Mouse (Mus musculus) brain, embryonic 14.5 days (tissue): Measurements from ENCODE around the gene Arhgef39. TPM values are rescaled to one million over a fixed set of nuclear protein-coding genes. Genes with fewer than 3 reads are reported as not detected.
A peak's percentile ranks its signal among the peaks of the same experiment; 100 is the strongest.

Experiments used
- DNase-seq: peaks from one replicate; pipeline ENCODE4 v3.0.0-alpha.2; 2011; ENCODE audit warnings: low read depth
- CTCF ChIP-seq: fragments of 200-500 bp; IDR thresholded peaks from 2 replicates; pipeline ENCODE4 v1.5.1; 2012; ENCODE audit warnings: inconsistent platforms, mild to moderate bottlenecking, moderate library complexity, borderline replicate concordance; ENCODE audit not compliant: insufficient read depth, insufficient read length; ENCODE audit errors: extremely low read depth
- POLR2A ChIP-seq: fragments of 200-500 bp; IDR thresholded peaks from 2 replicates; pipeline ENCODE4 v1.6.1; 2012; ENCODE audit warnings: mild to moderate bottlenecking, inconsistent platforms, borderline replicate concordance; ENCODE audit not compliant: poor library complexity, insufficient read depth, insufficient read length, severe bottlenecking; ENCODE audit errors: extremely low read depth
- polyA plus RNA-seq: library from polyadenylated mRNA; depleted of rRNA; stranded (reverse); fragments of >200 nt; gene quantifications from 2 replicates; pipeline ENCODE4 v1.2.3, GENCODE M21; 2012

Arhgef39 gene
- polyA plus RNA-seq, 1 experiment = 19.5 TPM

DNA sequence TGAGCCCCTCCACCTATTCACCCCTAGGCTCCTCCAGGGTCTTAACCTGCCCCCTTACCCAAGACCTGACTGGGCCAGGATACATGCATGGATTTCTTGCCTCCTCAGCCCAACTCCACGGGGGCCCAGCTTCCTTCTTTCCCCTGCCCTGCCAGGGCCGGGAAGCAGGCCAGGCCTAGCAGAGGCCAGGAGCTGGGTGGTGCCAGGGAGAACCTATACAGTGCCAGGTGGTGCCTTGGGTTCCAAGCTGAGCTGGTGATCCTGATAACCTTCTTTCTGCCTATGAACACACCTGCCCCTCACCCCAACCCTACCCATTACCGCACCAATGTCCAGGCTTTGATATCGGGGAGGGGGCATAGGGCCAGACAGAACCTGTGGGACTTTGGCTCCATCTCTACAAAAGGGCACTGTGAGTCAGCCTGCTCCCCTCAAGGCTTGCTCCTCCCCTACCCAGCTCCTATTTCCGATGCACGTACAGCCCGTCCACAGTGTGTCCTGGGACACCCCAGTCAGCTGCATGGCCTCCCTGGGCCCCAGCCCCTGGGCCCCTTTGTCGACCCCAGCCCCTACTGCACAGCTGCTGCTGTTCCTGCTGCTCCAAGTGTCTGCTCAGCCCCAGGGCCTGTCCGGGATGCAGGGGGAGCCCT lies 7.2 kb upstream of the Arhgef39 start, which contains the start of gene Car9:
Gene Car9 (plus strand): TSS at position 431 of the 650 bp plus-strand sequence.
- TF ChIP-seq POLR2A (no peak), CTCF (no peak)
- no peak for DNase-seq

DNA sequence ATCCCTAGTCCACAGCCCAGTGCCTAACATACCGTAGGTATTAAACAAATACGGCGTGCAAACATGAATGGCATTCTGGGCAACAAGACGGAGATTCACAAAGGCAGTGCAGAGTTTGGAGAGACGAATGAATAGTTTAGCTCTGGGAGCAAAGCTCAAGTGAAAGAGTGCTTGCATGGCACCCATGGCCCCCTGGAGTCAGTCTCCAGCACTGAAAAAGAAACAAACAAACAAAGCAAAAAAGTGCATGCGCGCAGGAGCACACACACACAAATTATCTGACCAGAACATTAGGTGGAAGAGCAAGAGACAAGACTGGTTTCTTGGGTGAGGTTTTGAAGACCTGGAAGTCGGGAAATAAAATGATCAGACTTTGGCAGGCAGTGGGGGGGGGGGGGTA lies 6.6 kb upstream of the Arhgef39 start:
- TF ChIP-seq POLR2A (no peak), CTCF (no peak)
- no peak for DNase-seq

DNA sequence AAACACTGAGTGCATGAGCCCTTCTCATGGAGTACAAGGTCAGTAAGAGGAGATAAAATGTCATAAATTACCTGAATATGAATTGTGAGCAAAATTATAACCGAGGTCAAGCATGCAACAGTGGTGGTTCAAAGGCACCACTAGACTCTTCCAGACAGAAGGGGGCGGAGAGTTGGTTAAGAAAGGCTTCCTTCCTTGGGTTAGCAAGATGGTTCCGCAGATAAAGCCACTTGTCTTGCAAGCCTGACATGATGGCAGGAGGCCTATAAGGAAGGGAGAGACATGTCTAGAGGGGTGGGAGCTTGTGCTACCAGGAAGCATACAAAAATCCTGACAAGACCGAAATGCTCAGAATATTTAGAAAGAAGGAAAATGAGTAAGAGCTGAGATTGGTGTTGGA lies 4.8 kb upstream of the Arhgef39 start:
- TF ChIP-seq POLR2A = no peak

DNA sequence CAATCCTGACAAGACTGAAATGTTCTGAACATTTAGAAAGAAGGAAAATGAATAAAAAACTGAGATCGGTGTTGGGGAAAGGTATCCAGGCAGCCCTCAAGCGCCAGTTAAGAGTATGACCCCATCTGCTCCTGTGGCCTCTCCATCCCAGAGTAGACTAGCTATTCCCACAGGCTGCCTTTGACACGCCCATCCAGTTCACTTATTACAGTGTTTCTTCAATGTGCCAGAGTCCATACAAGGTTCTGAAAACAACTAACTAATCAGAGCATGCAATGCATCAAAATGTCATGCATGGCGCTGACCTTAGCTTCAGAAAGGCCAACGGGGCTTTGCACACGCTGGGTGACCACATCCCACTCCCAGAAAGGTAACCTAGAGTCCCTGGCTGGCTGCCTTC lies 4.0 kb upstream of the Arhgef39 start:
- TF ChIP-seq POLR2A (no peak), CTCF (no peak)
- no peak for DNase-seq

More for the DNA sequence above, 4.8 kb upstream of the Arhgef39 start:
- DNase-seq = no peak

DNA sequence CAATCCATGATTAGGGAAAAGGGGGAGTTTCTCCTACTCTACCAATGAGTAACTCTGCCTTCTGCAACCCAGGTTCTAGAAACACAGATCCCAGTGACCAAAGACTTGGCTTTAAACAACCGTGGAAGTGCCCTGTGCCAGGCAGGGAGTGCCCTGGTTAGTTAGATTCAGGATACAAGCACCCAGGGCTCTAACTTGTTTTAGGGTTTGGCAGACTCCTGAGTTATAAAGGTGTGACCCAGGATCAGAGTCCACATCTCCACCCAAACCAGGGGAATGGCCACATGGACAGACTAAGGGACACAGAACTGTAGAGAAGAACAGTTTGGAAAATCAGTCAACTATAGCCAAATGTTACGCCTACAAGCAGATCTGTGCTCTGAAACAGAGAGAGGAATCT lies 3.5 kb upstream of the Arhgef39 start:
- TF ChIP-seq POLR2A (no peak), CTCF (no peak)
- no peak for DNase-seq

DNA sequence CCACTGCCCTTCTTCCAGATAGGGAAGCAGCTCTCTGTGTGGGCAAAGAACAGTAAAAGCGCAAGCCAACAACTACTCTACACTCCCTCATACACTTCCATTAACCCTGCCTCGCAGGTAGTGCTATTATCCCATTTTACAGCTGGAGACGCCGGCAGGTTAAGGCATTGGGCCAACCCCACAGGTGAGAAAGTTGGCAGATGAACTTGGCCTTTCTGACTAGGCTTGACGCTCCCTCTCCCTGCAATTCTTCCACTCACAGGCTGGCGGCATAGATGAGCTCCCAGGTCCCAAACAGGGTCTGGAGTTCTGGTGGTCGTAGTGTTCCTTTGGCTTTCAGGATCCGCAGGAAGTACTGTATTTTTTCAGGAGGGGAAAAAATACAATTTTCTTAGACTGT lies 512 bp downstream of the Arhgef39 start:
- TF ChIP-seq CTCF (peak; percentile 58; the same call in 1 of the 2 replicates), POLR2A (no peak)
- DNase-seq = peak; percentile 67

DNA sequence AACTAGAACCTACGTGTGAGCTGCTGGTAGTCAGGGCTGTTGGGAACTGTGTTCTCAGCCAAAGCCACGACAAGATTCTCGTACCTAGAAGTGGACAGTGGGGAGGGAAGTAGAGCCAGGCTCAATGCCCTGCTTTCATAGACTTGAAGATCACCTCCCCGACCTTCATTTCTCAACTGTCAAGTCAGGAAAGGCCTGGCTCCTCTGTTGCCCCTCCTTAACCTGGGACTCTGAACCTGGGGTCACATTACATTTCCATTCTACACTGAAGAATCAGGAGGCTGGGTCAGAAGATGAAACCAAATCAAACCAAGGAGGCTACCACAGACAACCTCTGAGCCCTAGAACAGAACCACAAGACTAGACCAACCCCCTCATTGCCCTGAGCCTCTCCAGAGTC lies 1.5 kb downstream of the Arhgef39 start:
- TF ChIP-seq CTCF = no peak
- TF ChIP-seq POLR2A = no peak
- DNase-seq = no peak

DNA sequence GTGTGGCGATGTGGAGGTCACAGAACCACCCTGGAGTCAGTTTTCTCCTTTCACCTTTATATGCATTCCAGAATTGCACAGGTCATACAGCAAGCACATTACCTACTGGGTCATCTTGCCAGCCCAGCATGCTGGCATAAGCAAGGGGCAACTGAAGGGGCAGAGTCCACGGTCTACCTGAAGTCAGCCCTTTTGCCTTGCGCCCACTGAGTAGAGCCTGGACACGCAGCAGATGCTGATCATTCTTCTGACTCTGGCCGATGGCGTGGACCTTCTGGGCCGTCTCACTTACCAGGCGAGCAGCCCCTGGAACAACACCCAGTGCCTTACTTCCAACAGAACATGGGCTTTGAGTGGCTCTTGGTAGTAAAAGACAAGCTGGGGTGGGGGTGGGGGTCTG lies 2.1 kb downstream of the Arhgef39 start:
- no peak for DNase-seq
- TF ChIP-seq POLR2A (no peak), CTCF (no peak)

DNA sequence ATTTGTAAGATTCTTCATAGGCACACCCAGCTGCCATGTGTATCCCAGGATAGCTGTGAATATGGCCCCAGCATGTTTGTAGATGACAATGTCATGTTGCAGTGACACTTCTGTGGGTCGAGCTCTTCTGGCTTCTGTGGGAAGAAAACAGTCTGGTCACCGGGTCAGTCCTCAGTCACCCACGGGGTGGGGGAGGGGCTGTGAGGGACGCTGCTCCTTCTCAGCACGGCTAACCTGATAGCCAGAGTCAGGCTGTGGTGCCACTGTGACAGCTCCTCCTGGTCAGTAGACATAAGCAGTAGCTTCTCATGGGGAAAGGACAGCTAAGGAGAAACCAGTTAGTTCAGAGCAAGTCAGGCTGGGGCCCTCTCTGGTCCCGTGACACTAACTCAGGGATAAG lies 2.9 kb downstream of the Arhgef39 start:
- no peak for DNase-seq
- TF ChIP-seq POLR2A (no peak), CTCF (no peak)

DNA sequence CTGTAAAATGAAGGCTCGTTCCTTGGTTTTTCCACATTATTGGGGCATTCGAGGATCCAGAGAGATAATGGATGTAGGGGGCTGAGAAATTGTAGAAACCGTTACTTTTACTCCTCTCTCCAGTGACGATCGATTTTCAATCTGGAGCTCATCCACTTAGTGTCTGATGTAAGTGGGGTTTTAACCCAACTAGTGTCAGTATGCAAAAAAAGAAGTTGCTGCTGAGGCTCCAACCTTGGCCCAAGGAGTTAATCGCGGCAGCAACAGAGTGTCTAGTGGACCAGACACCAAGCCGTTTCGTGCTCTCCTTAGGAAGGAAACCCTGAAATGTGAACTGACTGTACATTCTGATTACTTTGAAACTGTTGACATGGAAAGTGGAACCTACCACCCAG lies 5.7 kb downstream of the Arhgef39 start:
- TF ChIP-seq POLR2A (no peak), CTCF (no peak)
- peak; percentile 49 for DNase-seq

DNA sequence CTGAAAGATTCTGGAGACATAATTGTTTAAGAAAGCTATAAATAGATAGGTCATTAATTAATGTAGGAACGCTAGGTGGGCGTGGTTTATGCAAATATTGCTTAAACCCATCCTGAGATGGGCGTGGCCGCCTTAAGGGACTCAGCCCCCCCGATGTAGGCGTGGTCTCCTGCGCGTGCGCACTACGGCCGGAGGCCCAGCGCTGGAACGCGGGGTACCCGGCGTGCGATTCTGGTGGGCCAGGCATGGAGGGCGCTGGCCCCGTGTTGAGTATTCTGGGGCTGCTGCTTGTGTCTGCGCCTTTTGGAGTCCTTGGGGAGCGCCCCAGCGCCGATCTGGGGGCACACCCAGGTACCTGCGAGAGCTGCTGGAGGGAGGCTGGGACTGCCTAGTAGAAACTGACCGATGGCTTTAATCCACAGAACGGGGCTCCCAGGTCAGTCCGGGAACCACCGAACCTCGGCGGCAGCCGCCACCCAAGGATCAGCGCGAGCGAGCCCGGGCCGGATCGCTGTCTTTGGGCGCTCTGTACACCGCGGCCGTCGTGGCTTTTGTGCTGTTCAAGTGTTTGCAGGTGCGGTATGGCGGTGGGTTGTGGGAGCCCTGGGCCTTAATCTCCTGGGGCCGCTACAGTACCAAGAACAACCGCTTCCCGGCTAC lies 6.2 kb downstream of the Arhgef39 start:
- no peak for TF ChIP-seq CTCF
- peak; percentile 93 for TF ChIP-seq POLR2A
- DNase-seq = peak; percentile 98

DNA sequence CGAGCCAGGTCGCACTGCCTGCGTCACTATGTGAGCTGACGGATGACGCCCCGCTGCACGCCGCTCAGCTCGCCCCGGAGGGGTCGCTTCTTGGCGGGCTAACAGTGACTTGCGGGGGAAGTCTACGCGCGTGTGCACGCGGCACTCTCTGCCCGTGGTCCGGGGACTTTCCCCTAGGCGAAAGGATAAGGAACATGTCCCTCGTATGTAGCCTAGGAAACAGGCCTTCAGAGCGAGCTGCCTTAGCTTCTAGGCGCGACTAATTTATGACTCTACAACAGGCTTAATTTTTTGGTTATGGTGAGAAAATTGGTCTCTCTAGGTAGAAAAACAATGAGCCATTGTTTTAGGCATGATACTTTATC lies 6.7 kb downstream of the Arhgef39 start, which contains the start of gene Ccdc107:
Gene Ccdc107 (plus strand): TSS at position 80 of the 365 bp plus-strand sequence.
- TF ChIP-seq POLR2A (no peak), CTCF (no peak)
- peak; percentile 99 for DNase-seq

DNA sequence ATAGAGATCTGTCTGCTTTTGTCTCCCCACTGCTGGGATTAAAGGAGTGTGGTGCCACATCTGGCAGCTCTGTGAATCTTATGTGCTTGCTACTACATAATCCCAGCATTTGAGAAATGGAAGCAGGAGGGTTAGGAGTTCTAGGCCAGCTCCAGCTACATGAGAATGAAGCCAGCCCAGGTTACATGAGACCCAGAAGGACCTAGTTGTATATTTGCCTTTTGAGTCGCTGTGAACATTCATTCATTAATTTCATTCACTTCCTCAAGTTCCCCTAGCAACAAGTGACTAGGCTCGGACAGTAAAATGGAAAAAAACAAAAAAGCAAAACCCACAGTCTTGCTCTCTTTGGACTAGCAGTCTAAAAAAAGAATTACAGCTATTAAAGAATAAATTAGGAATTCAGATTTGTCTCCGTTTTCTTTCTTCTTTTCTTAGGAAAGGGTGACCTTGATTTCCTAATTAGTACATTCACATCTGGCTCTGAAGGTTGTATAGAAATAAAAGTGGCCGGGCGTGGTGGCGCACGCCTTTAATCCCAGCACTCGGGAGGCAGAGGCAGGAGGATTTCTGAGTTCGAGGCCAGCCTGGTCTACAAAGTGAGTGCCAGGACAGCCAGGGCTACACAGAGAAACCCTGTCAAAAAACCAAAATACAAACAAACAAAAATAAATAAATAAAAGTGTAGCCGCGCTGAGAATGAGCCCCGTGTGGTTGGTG lies 7.2 kb downstream of the Arhgef39 start:
- no peak for DNase-seq
- no peak for TF ChIP-seq POLR2A
- no peak for TF ChIP-seq CTCF
